Mouse (Mus musculus): ENCODE measurements around the gene Akap7.

DNA sequence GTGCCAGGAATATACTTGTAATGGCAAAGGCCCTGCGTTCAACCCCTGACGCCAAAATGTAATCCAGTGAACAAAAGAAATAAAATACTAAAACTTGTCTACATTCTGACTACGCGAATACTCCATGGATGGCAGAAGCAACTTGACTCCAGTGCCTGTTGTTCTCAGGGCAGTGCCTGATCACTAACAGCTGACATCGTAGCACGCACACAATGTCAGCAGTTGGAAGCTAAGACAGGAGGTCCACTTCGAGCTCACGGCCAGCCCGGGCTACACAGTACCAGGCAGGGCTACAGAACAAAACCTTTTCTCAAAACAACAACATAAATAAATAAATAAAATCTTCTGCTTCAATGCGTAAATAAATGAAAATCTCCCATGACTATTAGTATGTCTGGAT is 46.9 kb downstream of the Akap7 start:
- no peak for TF ChIP-seq EP300 (IDR thresholded peaks at IDR 0.05; ENCODE audit: low read depth)
- no peak for TF ChIP-seq CTCF (IDR thresholded peaks at IDR 0.05; ENCODE audit: low read depth)
